Mouse (Mus musculus): ENCODE results near the gene Mrps7.

DNA sequence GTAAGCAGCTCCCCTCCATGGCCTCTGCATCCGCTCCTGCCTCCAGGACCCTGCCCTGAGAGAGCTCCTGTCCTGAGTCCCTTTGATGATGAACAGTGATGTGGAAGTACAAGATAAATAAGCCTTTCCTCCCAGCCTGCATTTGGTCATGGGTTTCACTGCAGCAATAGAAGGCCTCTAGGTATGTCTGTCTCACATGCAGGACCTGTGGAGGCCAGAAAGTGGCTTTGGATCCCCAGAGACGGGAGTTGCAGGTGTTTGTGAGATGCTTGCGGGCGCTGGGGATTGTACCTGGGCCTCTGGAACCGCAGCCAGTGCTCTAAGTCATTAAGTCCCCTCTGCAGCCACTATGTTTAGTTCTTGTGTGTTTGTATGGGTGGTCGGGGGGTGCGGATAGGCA, 16.2 kb downstream of the Mrps7 start:
- TF ChIP-seq CTCF (IDR thresholded peaks at IDR 0.05; ENCODE audit: control insufficient read depth, insufficient read depth, insufficient replicate concordance, low read depth, low read length): no peak
- no peak for TF ChIP-seq POLR2A (IDR thresholded peaks at IDR 0.05; ENCODE audit: control insufficient read depth, low read depth, low read length)

All from testis, adult 2 months (tissue).